In genomic region chr10:82245021-82245420, GRCm38 (mm10) we compare ENCODE assay signal across 21 mouse cellular contexts. TPM values are rescaled to one million over a fixed set of nuclear protein-coding genes. Genes with fewer than 3 reads are reported as not detected.
DNase-seq lines count a peak whose midpoint lies in the region; ATAC-seq and TF ChIP-seq lines count a peak whose summit lies in the region.
"Had no signal": no experiment of that assay in that cellular context is flagged by ENCODE, and none has a peak within 500 bp of the region (broad histone marks: within the 10 kb centered on the region; RNA-seq: fewer than 3 reads in every experiment).

No protein-coding gene starts in this region.

- no peaks in the 10 kb centered on the region for H3K9me3 ChIP-seq in forebrain, postnatal 0 days (ENCODE audit: low read length)
- no peaks in the 10 kb centered on the region for H3K9me3 ChIP-seq in forebrain, embryonic 13.5 days (replicated peaks)
- H3K9me3 ChIP-seq in hindbrain, embryonic 12.5 days (replicated peaks): no peaks in the 10 kb centered on the region; the same call in 1 of the 2 replicates
- H3K9me3 ChIP-seq: embryonic facial prominence, embryonic 13.5 days; embryonic facial prominence, embryonic 15.5 days; forebrain, embryonic 12.5 days had no signal

- no peak overlapping the region for H3K4me2 ChIP-seq in forebrain, postnatal 0 days (ENCODE audit: low read depth)
- no peak overlapping the region for H3K4me2 ChIP-seq in forebrain, embryonic 13.5 days
- no peak overlapping the region for H3K4me2 ChIP-seq in hindbrain, embryonic 12.5 days (replicated peaks)
- H3K4me2 ChIP-seq: embryonic facial prominence, embryonic 13.5 days; embryonic facial prominence, embryonic 15.5 days; forebrain, embryonic 12.5 days had no signal

- H3K9ac ChIP-seq in forebrain, postnatal 0 days: no peak overlapping the region
- H3K9ac ChIP-seq in forebrain, embryonic 13.5 days: no peak overlapping the region
- no peak overlapping the region for H3K9ac ChIP-seq in hindbrain, embryonic 12.5 days
- H3K9ac ChIP-seq: embryonic facial prominence, embryonic 13.5 days; embryonic facial prominence, embryonic 15.5 days; forebrain, embryonic 12.5 days had no signal

- no peak for ATAC-seq in forebrain, postnatal 0 days
- no peak for ATAC-seq in forebrain, embryonic 13.5 days
- ATAC-seq in hindbrain, embryonic 12.5 days (ENCODE audit: low FRiP score): no peak

- peak; percentile 4 for DNase-seq in forebrain, postnatal 0 days
- peak; percentile 51 for DNase-seq in brain, embryonic 14.5 days (ENCODE audit: low read depth)
- no peak for DNase-seq in heart, postnatal 4 days
- DNase-seq: adrenal gland, adult 2 months; adrenal gland, postnatal 10 days; adrenal gland, postnatal 25 days; cerebellum, adult 11 months; cerebellum, adult 18-20 months; cerebellum, adult 8-10 months; cerebellum, adult 9-11 months; cerebellum, postnatal 14 days; cerebellum, postnatal 36 days; embryo, embryonic 11 days had no signal

- no peaks in the 10 kb centered on the region; the same call in 1 of the 2 replicates for H3K4me1 ChIP-seq in forebrain, postnatal 0 days (ENCODE audit: insufficient read depth)
- peaks cover 10% of the 10 kb centered on the region for H3K4me1 ChIP-seq in forebrain, embryonic 13.5 days
- H3K4me1 ChIP-seq in hindbrain, embryonic 12.5 days: peaks cover 5% of the 10 kb centered on the region; the same call in 1 of the 2 replicates
- H3K4me1 ChIP-seq: embryonic facial prominence, embryonic 15.5 days had no signal

- H3K4me3 ChIP-seq in forebrain, postnatal 0 days (ENCODE audit: low read depth, low read length): no peak overlapping the region
- H3K4me3 ChIP-seq in forebrain, embryonic 13.5 days: no peak overlapping the region
- no peak overlapping the region for H3K4me3 ChIP-seq in hindbrain, embryonic 12.5 days
- H3K4me3 ChIP-seq: embryonic facial prominence, embryonic 13.5 days; embryonic facial prominence, embryonic 15.5 days; erythroblast, embryonic 14.5 days; forebrain, embryonic 10.5 days; forebrain, embryonic 12.5 days had no signal

- no peaks in the 10 kb centered on the region for H3K27me3 ChIP-seq in forebrain, postnatal 0 days (ENCODE audit: insufficient read depth, low read length)
- no peaks in the 10 kb centered on the region for H3K27me3 ChIP-seq in forebrain, embryonic 13.5 days
- no peaks in the 10 kb centered on the region for H3K27me3 ChIP-seq in hindbrain, embryonic 12.5 days
- H3K27me3 ChIP-seq: embryonic facial prominence, embryonic 13.5 days; embryonic facial prominence, embryonic 15.5 days; forebrain, embryonic 12.5 days had no signal

- TF ChIP-seq POLR2A in brain, embryonic 14.5 days (IDR thresholded peaks at IDR 0.05; ENCODE audit: borderline replicate concordance, extremely low read depth, insufficient read depth, insufficient read length, poor library complexity, severe bottlenecking): no peak

- H3K36me3 ChIP-seq in forebrain, postnatal 0 days (ENCODE audit: insufficient read depth): no peaks in the 10 kb centered on the region
- H3K36me3 ChIP-seq in forebrain, embryonic 13.5 days (ENCODE audit: poor library complexity, severe bottlenecking): no peaks in the 10 kb centered on the region
- no peaks in the 10 kb centered on the region for H3K36me3 ChIP-seq in hindbrain, embryonic 12.5 days
- H3K36me3 ChIP-seq: embryonic facial prominence, embryonic 13.5 days; embryonic facial prominence, embryonic 15.5 days; forebrain, embryonic 10.5 days; forebrain, embryonic 12.5 days had no signal

- H3K27ac ChIP-seq in forebrain, postnatal 0 days (ENCODE audit: low read depth, low read length): no peak overlapping the region
- no peak overlapping the region for H3K27ac ChIP-seq in forebrain, embryonic 13.5 days
- H3K27ac ChIP-seq in hindbrain, embryonic 12.5 days: no peak overlapping the region
- H3K27ac ChIP-seq: embryonic facial prominence, embryonic 13.5 days; embryonic facial prominence, embryonic 15.5 days; forebrain, embryonic 10.5 days; forebrain, embryonic 12.5 days had no signal

- no peak for TF ChIP-seq CTCF in forebrain, postnatal 0 days (IDR thresholded peaks at IDR 0.05; ENCODE audit: low read depth)
- no peak for TF ChIP-seq CTCF in brain, embryonic 14.5 days (IDR thresholded peaks at IDR 0.05; ENCODE audit: borderline replicate concordance, extremely low read depth, insufficient read depth, insufficient read length)

RNA-seq across cellular contexts. Expression of gene Zfp938, which starts 3.9 kb away (rescaled TPM):
- 26.6 and 30.5 TPM in 2 replicates for total RNA-seq in forebrain, postnatal 0 days (2014; rRNA removed)
- polyA plus RNA-seq in forebrain, postnatal 0 days (2015; fragmentation: Nextera tagmentation; extraction: Ambion mirVana): 27.7 and 28.2 TPM in 2 replicates
- polyA plus RNA-seq in forebrain, embryonic 13.5 days (2015; fragmentation: Nextera tagmentation; extraction: Ambion mirVana): 17.7 and 21.6 TPM in 2 replicates
- 14.1 and 15.5 TPM in 2 replicates for polyA plus RNA-seq in brain, embryonic 14.5 days (2012; rRNA removed)
- 15.8 and 17.4 TPM in 2 replicates for polyA plus RNA-seq in hindbrain, embryonic 12.5 days (2016; fragmentation: Nextera tagmentation; extraction: Ambion mirVana)
- 1 to 10 TPM; 9.8 to 10.0 TPM for total RNA-seq in heart, postnatal 4 days (2021)
- total RNA-seq: MEL had no signal
- polyA plus RNA-seq: erythroblast, embryonic 14.5 days had no signal
